Mouse (Mus musculus) heart, postnatal 0 days (tissue): Measurements from ENCODE around the gene Ccn1. TPM values are rescaled to one million over a fixed set of nuclear protein-coding genes. Genes with fewer than 3 reads are reported as not detected.

Experiments used
- ATAC-seq: fragments of 200-750 bp; cut with Nextera tagmentation; 2 replicates; pipeline ENCODE4 v1.8.0; 2017; ENCODE audit warnings: low read depth, moderate number of reproducible peaks, moderate library complexity; ENCODE audit not compliant: insufficient read depth
- DNase-seq: peaks from one replicate; pipeline ENCODE4 v3.0.0-alpha.2; 2016; ENCODE audit warnings: low spot score
- H3K27ac ChIP-seq: fragments of 300-500 bp; sonication (generic); 2 replicates; pipeline ENCODE4 v1.5.1; 2014; ENCODE audit warnings: low read depth, mild to moderate bottlenecking
- H3K27me3 ChIP-seq: fragments of 300-500 bp; sonication (generic); 2 replicates; pipeline ENCODE4 v1.6.1; 2014; ENCODE audit warnings: low read length, mixed read lengths; ENCODE audit not compliant: control insufficient read depth, insufficient read depth
- H3K36me3 ChIP-seq: fragments of 300-500 bp; sonication (generic); replicated peaks from 2 replicates; pipeline ENCODE4 v1.6.1; 2014; ENCODE audit warnings: low read length, mixed read lengths; ENCODE audit not compliant: control insufficient read depth, insufficient read depth
- H3K4me1 ChIP-seq: fragments of 300-500 bp; sonication (generic); 2 replicates; pipeline ENCODE4 v1.6.1; 2014; ENCODE audit warnings: antibody characterized with exemption; ENCODE audit not compliant: control insufficient read depth, insufficient read depth
- H3K4me2 ChIP-seq: fragments of 300-500 bp; sonication (generic); 2 replicates; pipeline ENCODE4 v1.6.1; 2014; ENCODE audit warnings: low read depth, mild to moderate bottlenecking, low read length, moderate library complexity
- H3K4me3 ChIP-seq: fragments of 300-500 bp; sonication (generic); 2 replicates; pipeline ENCODE4 v1.5.1; 2014; ENCODE audit warnings: low read depth, low read length
- H3K9ac ChIP-seq: fragments of 300-500 bp; sonication (generic); replicated peaks from 2 replicates; pipeline ENCODE4 v1.6.1; 2014; ENCODE audit warnings: low read depth, low read length, mixed read lengths
- H3K9me3 ChIP-seq: fragments of 300-500 bp; sonication (generic); replicated peaks from 2 replicates; pipeline ENCODE4 v1.6.1; 2016; ENCODE audit warnings: low read length; ENCODE audit not compliant: control insufficient read depth
- CTCF ChIP-seq: IDR thresholded peaks from 2 replicates; pipeline ENCODE4 v1.5.1; 2016; ENCODE audit warnings: antibody characterized with exemption, control low read depth, low read depth
- EP300 ChIP-seq: IDR thresholded peaks from 2 replicates; pipeline ENCODE4 v1.6.1; 2016; ENCODE audit warnings: antibody characterized with exemption, low read depth
- WGBS: fragments of 180-500 bp; shearing (Covaris S2); extraction: QIAGEN DNeasy Blood & Tissue Kit; methylation state at CpG from one replicate; pipeline ENCODE4 v1.1.7; 2014; 5-methylcytosine and 5-hydroxymethylcytosine counted together
- polyA plus RNA-seq: library from polyadenylated mRNA; unstranded; fragments of >200 nt; fragmentation: Nextera tagmentation; extraction: Ambion mirVana; gene quantifications from 2 replicates; pipeline ENCODE4 v1.2.1, GENCODE M21; 2015
- total RNA-seq: library from RNA; depleted of rRNA; stranded (reverse); fragments of >200 nt; gene quantifications from 2 replicates; pipeline ENCODE4 v1.2.3, GENCODE M21; 2014; ENCODE audit warnings: low replicate concordance

The Ccn1 gene
- total and polyA plus RNA-seq, 2 experiments from 2014 or later, result 34.0 to 91.1 TPM

DNA sequence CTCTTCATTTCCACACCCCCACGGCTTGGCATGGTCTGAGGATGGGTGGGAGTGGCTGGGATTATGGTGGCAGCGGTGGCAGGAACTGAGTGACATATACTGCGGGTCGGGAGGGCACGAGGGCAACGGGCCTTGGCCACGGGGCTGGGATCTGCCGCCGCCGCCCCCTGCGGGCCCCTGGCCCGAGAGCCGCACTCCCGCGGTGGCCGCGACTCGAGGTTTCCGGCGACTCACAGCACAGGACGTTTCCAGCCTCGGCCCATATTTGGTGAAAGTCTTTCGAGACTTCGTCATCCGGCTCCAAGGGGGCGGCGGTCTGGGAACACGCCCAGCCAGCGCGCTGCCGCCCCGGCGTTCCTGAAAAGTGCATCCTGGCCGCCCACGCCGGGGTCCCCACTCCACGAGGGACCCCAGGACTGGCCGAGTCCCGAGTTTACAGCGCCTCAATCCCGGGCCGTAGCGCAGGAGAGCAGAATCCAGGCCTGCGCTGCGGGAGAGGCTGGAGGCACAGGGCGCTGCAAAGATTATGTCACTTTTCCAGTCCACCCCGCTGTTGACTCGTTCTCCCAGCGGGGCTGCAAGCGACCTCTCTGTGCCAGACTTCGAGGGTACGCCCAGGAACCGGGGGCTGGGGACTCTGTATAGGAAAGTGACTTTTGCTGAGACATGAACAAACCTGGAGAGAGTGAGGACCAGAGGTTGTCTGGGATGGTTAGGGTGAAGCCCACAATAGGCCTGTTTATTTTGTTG lies 3.6 kb upstream of the Ccn1 start:
- peak; percentile 48 for ATAC-seq
- peak overlapping the region; percentile 96 for H3K27ac ChIP-seq
- H3K9ac ChIP-seq, result peak overlapping the region; percentile 47
- H3K4me1 ChIP-seq, result peaks cover 25% of the 10 kb centered on the region
- TF ChIP-seq EP300, result no peak
- no peak for TF ChIP-seq CTCF
- DNase-seq, result peak; percentile 93
- peaks cover 3% of the 10 kb centered on the region; the same call in 1 of the 2 replicates for H3K36me3 ChIP-seq
- 2% methylated on average over 47 of the region's 53 CpGs for WGBS
- peak overlapping the region; percentile 70 for H3K4me3 ChIP-seq
- no peaks in the 10 kb centered on the region for H3K27me3 ChIP-seq
- no peaks in the 10 kb centered on the region for H3K9me3 ChIP-seq
- H3K4me2 ChIP-seq, result peak overlapping the region; percentile 84

DNA sequence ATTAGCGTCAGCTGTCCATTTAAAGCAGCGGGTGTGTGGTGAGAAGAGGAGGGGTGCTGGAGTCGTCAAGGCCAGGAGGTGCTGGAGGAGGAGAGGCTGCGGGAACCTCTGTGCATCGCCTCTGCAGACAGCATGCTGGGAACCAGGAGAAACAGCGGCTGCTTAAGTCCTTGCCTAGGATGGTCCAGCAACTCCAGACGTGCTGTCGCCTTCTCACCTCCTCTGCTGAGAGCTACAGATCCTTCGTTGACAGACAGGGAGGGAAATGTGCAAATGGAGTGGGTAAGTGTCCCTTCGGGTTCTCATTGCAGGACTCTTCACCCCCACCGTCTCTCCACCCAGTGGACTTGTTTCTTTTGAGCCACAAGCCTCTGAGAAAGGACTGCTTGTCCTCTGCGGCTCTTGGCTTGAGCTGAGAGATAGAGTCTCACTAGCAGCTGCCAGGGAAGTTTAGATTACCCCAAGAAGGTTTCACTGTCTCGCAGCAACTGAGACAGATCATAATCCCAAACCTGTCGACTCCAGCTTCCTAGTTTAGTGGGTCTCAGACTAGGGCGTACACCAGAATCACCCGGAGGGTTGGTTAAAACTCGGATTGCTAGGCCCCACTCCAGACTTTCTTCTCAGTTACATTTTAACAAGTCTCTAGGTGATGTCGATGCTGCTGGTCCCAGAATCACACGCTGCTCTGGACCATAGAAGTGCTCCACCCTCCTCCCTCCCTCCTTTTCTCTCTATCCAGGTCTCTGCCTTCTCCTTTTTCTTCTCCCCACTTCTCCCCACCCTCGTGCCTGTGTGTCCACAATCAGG lies 2.7 kb upstream of the Ccn1 start:
- Histone ChIP-seq H3K36me3 (peaks cover 11% of the 10 kb centered on the region), H3K27ac (peak overlapping the region; percentile 96), H3K4me2 (peak overlapping the region; percentile 84), H3K9me3 (no peaks in the 10 kb centered on the region), H3K4me3 (peak overlapping the region; percentile 70), H3K4me1 (peaks cover 26% of the 10 kb centered on the region), H3K27me3 (no peaks in the 10 kb centered on the region), H3K9ac (peak overlapping the region; percentile 47)
- no peak for ATAC-seq
- WGBS, result 9% methylated on average over 20 of the region's 20 CpGs
- TF ChIP-seq CTCF (no peak), EP300 (no peak)
- DNase-seq, result peak; percentile 58

DNA sequence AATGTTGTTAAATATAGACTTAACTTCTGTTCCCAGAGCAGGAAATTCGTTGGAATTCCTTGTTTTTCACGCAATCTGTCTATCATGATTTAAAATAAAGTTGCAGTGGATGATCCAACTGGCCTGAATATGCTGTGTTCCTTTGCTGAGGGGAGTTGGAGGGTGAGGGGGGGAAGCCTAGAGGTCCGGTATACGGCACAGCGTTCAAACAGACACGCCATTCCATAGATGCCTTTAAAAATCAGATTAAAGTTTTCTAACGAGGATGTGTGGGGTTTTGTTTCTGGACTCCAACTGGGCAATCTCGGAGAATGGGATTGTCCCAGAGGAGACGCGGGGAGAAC lies 2.2 kb upstream of the Ccn1 start:
- no peak for DNase-seq
- no peak for ATAC-seq
- Histone ChIP-seq H3K27me3 (no peaks in the 10 kb centered on the region), H3K4me3 (peak overlapping the region; percentile 70), H3K4me2 (peak overlapping the region; percentile 84), H3K27ac (peak overlapping the region; percentile 96), H3K36me3 (peaks cover 17% of the 10 kb centered on the region), H3K4me1 (peaks cover 24% of the 10 kb centered on the region), H3K9me3 (no peaks in the 10 kb centered on the region), H3K9ac (peak overlapping the region; percentile 47)
- TF ChIP-seq EP300 (peak; percentile 58), CTCF (no peak)
- WGBS, result 7% methylated on average over 10 of the region's 10 CpGs

DNA sequence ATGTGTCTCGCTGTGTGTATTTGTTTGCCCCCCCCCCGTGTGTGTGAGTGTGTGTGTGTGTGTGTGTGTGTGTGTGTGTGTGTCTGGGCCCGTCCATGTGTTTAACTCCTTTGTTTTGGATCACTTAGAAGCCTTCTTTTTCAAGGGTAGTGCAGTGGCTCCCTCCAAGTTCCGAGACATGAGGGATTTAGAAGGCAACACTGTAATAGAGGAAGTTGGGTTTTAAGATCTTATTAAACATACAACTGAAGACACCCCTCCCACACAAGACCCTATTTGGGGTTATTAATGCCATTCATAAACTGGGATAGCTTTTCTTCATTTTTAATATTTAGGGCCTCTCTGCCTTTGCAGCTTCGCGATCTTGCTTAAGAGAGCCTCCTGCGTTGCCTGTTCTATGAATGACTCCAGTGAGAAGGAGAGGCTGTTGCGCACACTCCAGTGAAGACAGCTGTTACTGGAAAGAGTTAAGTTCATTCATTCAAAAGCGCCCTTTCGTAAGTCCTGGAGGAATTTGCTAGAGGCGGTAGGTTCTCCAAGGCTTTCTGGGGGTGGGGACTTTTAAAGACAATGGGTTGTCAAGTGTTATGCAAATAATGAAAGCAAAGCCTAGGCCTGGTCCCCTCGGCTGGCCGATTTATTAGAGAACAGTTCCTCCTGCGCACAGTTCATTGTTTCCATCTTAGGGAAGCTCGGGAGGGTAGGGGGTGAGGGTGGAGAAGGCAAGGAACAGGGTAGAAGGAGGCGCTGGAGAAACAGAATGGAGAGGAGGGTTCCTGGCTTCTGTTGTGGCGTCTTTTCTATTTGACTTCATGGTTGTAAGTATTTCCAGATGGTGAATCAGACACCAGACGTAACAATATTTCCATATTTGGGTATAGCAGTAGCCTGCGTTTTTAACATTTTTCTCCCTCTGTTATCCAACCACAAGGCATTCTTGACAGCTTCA lies 1.5 kb upstream of the Ccn1 start:
- Histone ChIP-seq H3K27ac (peak overlapping the region; percentile 96), H3K4me3 (peak overlapping the region; percentile 70), H3K9ac (peak overlapping the region; percentile 47), H3K4me2 (peak overlapping the region; percentile 84), H3K36me3 (peaks cover 17% of the 10 kb centered on the region), H3K4me1 (peaks cover 24% of the 10 kb centered on the region), H3K27me3 (no peaks in the 10 kb centered on the region), H3K9me3 (no peaks in the 10 kb centered on the region)
- WGBS, result 16% methylated on average over 19 of the region's 19 CpGs
- no peak for TF ChIP-seq CTCF
- TF ChIP-seq EP300, result no peak; the same call in 1 of the 2 replicates
- ATAC-seq (no peak), DNase-seq (peak; percentile 74)
